Mouse (Mus musculus): ENCODE data around the gene Gngt2. TPM values are rescaled to one million over a fixed set of nuclear protein-coding genes. Genes with fewer than 3 reads are reported as not detected.
A peak's percentile ranks its signal among the peaks of the same experiment; 100 is the strongest.

Gene Gngt2
- polyA plus RNA-seq, 1 experiment = 0.41 TPM

GRCm38 (mm10) chr11:95825625-95826024 lies 11.4 kb upstream of the Gngt2 start:
- Histone ChIP-seq H3K27me3 (ENCODE audit: control insufficient read depth, insufficient read depth, low read length) (no peaks in the 10 kb centered on the region; the same call in 1 of the 2 replicates), H3K4me1 (ENCODE audit: control insufficient read depth, insufficient read depth, low read length) (peaks cover 13% of the 10 kb centered on the region), H3K36me3 (ENCODE audit: control insufficient read depth, insufficient read depth, low read length) (no peaks in the 10 kb centered on the region), H3K27ac (ENCODE audit: control insufficient read depth, insufficient read depth, low read depth, low read length) (no peak overlapping the region), H3K4me3 (ENCODE audit: control insufficient read depth, low read depth, low read length) (peak overlapping the region; percentile 88)
- no peak for TF ChIP-seq POLR2A (IDR thresholded peaks at IDR 0.05; ENCODE audit: control insufficient read depth, low read depth, low read length)
- TF ChIP-seq CTCF (IDR thresholded peaks at IDR 0.05; ENCODE audit: control insufficient read depth, insufficient read depth, insufficient replicate concordance, low read depth, low read length) = no peak

GRCm38 (mm10) chr11:95826317-95827167 lies 10.5 kb upstream of the Gngt2 start:
- Histone ChIP-seq H3K36me3 (ENCODE audit: control insufficient read depth, insufficient read depth, low read length) (no peaks in the 10 kb centered on the region), H3K4me1 (ENCODE audit: control insufficient read depth, insufficient read depth, low read length) (peaks cover 18% of the 10 kb centered on the region), H3K27me3 (ENCODE audit: control insufficient read depth, insufficient read depth, low read length) (no peaks in the 10 kb centered on the region; the same call in 1 of the 2 replicates), H3K27ac (ENCODE audit: control insufficient read depth, insufficient read depth, low read depth, low read length) (no peak overlapping the region), H3K4me3 (ENCODE audit: control insufficient read depth, low read depth, low read length) (no peak overlapping the region)
- TF ChIP-seq POLR2A (IDR thresholded peaks at IDR 0.05; ENCODE audit: control insufficient read depth, low read depth, low read length) (no peak), CTCF (IDR thresholded peaks at IDR 0.05; ENCODE audit: control insufficient read depth, insufficient read depth, insufficient replicate concordance, low read depth, low read length) (no peak)

- H3K27me3 ChIP-seq (ENCODE audit: control insufficient read depth, insufficient read depth, low read length) = no peaks in the 10 kb centered on the region; the same call in 1 of the 2 replicates
- no peak overlapping the region for H3K4me3 ChIP-seq (ENCODE audit: control insufficient read depth, low read depth, low read length)
- TF ChIP-seq CTCF (IDR thresholded peaks at IDR 0.05; ENCODE audit: control insufficient read depth, insufficient read depth, insufficient replicate concordance, low read depth, low read length) (no peak), POLR2A (IDR thresholded peaks at IDR 0.05; ENCODE audit: control insufficient read depth, low read depth, low read length) (no peak)
- no peak overlapping the region for H3K27ac ChIP-seq (ENCODE audit: control insufficient read depth, insufficient read depth, low read depth, low read length)
- H3K36me3 ChIP-seq (ENCODE audit: control insufficient read depth, insufficient read depth, low read length) = no peaks in the 10 kb centered on the region
- peaks cover 18% of the 10 kb centered on the region for H3K4me1 ChIP-seq (ENCODE audit: control insufficient read depth, insufficient read depth, low read length)
Measured at GRCm38 (mm10) chr11:95827168-95827447, 9.9 kb upstream of the Gngt2 start.

GRCm38 (mm10) chr11:95827464-95828085 lies 9.4 kb upstream of the Gngt2 start:
- Histone ChIP-seq H3K4me1 (ENCODE audit: control insufficient read depth, insufficient read depth, low read length) (peaks cover 18% of the 10 kb centered on the region), H3K4me3 (ENCODE audit: control insufficient read depth, low read depth, low read length) (no peak overlapping the region), H3K36me3 (ENCODE audit: control insufficient read depth, insufficient read depth, low read length) (no peaks in the 10 kb centered on the region), H3K27me3 (ENCODE audit: control insufficient read depth, insufficient read depth, low read length) (no peaks in the 10 kb centered on the region; the same call in 1 of the 2 replicates), H3K27ac (ENCODE audit: control insufficient read depth, insufficient read depth, low read depth, low read length) (no peak overlapping the region)
- TF ChIP-seq CTCF (IDR thresholded peaks at IDR 0.05; ENCODE audit: control insufficient read depth, insufficient read depth, insufficient replicate concordance, low read depth, low read length) (peak; percentile 45; the same call in 1 of the 2 replicates), POLR2A (IDR thresholded peaks at IDR 0.05; ENCODE audit: control insufficient read depth, low read depth, low read length) (no peak)

GRCm38 (mm10) chr11:95828181-95828964 lies 8.6 kb upstream of the Gngt2 start:
- no peak for TF ChIP-seq CTCF (IDR thresholded peaks at IDR 0.05; ENCODE audit: control insufficient read depth, insufficient read depth, insufficient replicate concordance, low read depth, low read length)
- TF ChIP-seq POLR2A (IDR thresholded peaks at IDR 0.05; ENCODE audit: control insufficient read depth, low read depth, low read length) = no peak
- H3K27ac ChIP-seq (ENCODE audit: control insufficient read depth, insufficient read depth, low read depth, low read length) = no peak overlapping the region
- no peak overlapping the region for H3K4me3 ChIP-seq (ENCODE audit: control insufficient read depth, low read depth, low read length)
- H3K36me3 ChIP-seq (ENCODE audit: control insufficient read depth, insufficient read depth, low read length) = no peaks in the 10 kb centered on the region
- H3K27me3 ChIP-seq (ENCODE audit: control insufficient read depth, insufficient read depth, low read length) = no peaks in the 10 kb centered on the region; the same call in 1 of the 2 replicates
- H3K4me1 ChIP-seq (ENCODE audit: control insufficient read depth, insufficient read depth, low read length) = peaks cover 18% of the 10 kb centered on the region

GRCm38 (mm10) chr11:95829526-95830050 lies 7.4 kb upstream of the Gngt2 start:
- Histone ChIP-seq H3K36me3 (ENCODE audit: control insufficient read depth, insufficient read depth, low read length) (no peaks in the 10 kb centered on the region), H3K27me3 (ENCODE audit: control insufficient read depth, insufficient read depth, low read length) (no peaks in the 10 kb centered on the region; the same call in 1 of the 2 replicates), H3K27ac (ENCODE audit: control insufficient read depth, insufficient read depth, low read depth, low read length) (no peak overlapping the region), H3K4me1 (ENCODE audit: control insufficient read depth, insufficient read depth, low read length) (peaks cover 15% of the 10 kb centered on the region), H3K4me3 (ENCODE audit: control insufficient read depth, low read depth, low read length) (no peak overlapping the region)
- TF ChIP-seq POLR2A (IDR thresholded peaks at IDR 0.05; ENCODE audit: control insufficient read depth, low read depth, low read length) = no peak
- no peak for TF ChIP-seq CTCF (IDR thresholded peaks at IDR 0.05; ENCODE audit: control insufficient read depth, insufficient read depth, insufficient replicate concordance, low read depth, low read length)

Measured in testis, adult 2 months (tissue).